Mouse (Mus musculus) frontal cortex, postnatal 25 days (tissue): ENCODE data around the gene Rnf222.

ENCODE experiments used
- DNase-seq, 2 experiments: peaks; one replicate each; pipeline ENCODE4 v3.0.0; 2022; ENCODE audit warnings: low spot score in 2 of 2

Gene Rnf222

DNA sequence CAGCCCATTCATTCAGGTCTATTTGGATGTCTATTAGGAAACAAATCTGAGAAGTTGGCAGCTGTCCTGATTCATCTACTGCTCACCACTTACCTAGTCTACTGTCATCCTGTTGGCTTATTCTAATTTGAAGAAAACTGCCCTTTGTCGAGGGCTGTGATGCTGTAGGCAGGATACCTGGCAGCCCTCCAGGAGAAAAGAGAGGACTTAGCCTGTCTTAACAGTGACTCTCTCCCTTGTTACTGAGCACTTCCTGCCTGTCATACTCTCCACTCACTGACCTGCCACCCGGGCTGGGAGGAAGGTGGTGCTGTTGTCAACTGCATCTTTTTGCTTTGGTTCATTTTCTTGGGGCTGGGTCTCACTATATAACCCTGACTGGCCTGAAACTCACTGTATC lies 2.3 kb downstream of the Rnf222 start:
- no peak for DNase-seq

DNA sequence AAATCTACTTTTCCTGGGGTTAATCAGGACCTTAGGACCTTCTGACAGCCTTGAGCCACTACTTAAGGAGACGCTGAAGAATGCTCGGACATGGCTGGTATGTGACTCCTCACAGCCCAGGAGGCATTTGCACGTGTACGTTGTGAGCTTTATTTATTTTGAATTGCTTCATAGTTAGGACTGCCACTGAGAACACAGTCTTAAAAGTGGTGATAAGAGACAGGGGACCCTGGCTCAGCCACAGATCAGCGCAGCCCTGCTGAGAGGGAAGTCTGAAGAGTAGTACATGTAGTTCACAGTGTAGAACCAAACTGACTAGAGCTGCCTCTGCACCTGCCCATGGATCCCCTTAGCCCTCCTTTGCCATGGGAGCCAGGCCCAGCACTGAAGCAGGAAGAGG lies 3.5 kb downstream of the Rnf222 start:
- DNase-seq: no peak

DNA sequence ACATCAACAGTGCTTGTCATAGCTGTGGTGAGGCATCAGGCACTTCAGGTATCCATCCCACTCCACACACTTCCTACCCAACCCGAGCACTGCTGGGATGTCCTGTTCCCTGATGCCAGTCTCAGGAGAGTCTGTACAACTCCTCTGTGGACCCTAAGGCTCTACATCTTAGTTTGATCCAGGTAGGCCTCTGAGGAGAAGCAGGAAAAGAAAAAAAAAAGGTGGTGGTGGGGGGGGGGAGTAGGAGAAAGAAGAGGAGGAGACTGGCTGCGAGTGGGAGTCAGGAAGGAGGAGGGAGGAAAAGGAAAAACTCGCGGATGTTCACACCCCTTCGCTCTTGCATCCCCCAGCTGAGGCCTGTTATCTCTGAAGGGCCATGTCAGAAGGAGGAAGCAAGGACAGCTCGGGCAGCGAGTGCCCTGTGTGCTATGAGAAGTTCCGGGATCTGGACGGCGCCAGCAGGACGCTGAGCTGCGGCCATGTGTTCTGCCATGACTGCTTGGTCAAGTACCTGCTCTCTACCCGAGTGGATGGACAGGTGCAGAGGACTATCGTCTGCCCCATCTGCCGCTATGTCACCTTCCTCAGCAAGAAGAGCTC lies 4.0 kb downstream of the Rnf222 start:
- no peak for DNase-seq

DNA sequence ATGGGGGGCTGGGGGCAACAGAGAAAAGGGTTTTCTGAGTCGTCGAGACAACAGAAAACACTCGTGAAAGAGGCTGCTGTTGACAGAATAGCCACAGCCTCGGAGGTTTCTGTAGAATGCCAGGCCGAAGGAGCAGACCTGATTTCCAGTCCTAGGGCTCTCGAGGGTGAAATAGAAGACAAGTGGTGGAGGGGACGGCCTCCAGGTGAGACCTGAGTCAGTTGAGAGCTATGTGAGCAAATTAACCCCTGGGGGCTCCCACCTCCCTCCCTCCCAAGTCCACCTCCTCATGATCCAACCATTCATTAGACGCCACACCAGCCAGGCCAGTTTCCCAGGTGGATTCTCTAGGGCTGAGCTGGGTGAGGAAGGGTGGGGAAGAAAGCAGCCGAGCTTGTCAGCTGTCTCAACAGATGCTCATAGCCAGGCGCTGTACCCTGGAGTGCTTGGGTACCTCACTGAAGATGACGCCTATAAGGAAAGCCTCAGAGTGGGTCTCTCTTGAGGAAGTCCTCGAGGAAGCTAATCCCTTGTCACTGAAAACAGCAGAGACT lies 5.6 kb downstream of the Rnf222 start:
- DNase-seq: no peak

DNA sequence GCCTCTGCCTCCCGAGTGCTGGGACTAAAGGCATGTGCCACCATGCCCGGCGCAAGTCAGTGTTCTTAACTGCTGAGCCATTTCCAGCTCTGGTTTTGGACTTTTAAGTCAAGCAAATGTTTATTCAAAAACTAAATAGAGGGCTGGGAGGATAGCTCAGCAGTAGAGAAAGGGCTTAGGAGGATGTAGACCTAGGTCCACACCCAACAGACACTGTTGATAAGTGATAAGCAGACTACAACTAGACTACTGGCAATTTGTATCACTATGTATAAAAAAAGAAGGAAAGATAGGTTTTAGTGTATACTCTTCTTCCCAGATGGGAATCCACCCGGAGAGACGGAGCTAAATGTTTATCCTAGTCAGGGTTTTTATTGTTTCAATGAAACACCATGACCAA lies 7.9 kb downstream of the Rnf222 start:
- no peak for DNase-seq

DNA sequence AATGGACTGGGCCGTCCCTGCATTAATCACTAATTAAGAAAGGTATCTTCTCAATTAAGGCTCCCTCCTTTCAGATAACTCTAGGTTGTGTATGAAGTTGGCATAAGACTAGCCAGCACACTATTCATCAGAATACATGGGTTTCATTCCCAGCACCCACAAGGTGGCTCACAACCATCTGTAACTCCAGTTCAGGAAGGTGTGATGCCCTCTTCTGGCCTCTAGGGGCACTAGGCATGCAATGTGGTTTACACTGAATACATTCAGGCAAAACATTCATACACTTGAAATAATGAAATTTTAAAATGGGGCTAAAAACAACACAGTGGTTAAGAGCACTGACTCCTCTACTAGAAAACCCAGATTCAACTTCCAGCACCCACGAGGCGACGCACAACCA lies 8.8 kb downstream of the Rnf222 start:
- no peak for DNase-seq

DNA sequence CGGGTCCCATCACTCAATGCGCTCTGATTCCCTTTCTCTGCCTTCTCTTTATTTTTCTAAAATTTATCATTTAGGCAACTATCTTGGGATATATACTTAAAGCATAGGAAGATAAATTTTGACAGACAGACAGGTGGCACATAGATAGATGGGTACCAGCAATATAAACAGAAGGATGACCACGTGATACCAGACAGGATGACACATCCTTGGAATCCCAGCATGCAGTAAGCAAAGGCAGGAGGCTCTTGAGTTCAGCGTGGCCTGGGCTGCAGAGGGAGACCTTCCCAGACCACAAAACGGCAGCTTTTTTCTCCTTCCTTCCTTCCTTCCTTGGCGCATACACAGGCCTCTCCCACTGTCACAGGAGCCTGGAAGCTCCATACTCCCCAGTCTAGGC lies 9.5 kb downstream of the Rnf222 start:
- no peak for DNase-seq

DNA sequence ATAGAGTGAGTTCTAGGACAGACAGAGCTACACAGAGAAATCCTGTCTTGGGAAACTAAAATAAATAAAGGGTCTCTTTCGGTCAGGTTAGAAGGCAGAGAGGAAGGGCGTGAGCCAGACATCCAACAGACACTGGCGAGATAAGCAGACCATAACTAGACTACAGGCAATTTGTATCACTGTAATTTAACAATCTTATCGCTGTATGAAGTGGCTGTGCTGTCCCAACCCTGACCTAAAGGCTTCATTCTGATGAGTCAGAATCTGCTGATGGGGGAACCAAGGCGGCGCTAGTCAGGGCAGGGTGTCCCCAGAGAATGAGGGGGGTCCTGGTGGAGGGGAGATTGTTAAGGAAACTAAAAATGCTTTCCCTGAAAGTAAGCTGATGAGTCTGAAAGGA lies 10.4 kb downstream of the Rnf222 start:
- DNase-seq: no peak

DNA sequence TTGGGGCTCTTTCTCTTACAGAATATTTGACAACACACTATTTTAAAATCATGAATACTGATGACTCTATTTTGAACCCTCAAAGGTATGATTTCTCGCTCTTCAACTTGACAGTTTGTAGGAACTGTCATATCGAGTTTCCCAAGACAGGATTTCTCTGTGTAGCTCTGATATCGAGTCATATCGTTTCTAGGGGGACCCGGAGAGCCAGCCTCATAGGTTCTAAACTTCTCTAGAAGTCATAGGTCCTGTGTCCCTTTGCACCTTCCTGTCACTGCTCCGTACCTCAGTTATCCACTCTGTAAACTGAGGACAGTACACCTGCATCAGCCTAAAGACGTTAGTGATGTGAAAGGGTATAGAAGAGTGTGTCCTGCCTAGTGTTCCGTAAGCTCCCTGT lies 11.5 kb downstream of the Rnf222 start:
- no peak for DNase-seq

DNA sequence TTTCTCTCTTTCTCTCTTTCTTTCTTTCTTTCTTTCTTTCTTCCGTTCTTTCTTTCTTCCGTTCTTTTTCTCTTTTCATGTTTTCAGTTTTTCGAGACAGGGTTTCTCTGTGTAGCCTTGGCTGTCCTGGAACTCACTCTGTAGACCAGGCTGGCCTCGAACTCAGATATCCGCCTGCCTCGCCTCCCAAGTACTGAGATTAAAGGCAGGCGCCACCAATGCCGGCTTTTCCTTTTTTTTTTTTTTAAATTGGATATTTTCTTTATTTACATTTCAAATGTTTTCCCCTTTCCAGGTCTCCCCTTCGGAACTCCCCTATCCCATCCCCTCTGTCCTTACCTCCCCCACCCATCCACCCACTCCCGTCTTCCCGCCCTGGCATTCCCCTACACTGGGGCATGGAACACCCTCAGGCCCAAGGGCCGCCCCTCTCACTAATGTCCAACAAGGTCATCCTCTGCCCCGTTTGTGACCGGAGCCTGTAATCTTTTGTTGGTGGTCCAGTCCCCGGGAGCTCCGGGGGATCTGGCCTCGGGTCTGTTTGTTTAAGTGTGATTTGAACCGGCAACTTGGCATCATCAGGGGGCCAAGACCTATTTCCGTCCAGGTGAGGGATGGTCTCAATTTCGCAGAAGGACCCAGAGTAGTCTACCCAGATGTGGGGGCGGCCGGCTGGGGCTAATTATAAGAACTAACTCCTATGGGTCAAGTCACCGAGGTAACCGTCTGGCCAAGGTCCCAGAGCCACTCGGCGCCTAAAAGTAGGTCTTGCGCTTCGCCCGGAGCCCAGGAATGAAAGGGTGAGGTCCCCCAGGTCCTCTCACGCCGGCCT lies 12.4 kb downstream of the Rnf222 start:
- peak in 1 of 2 experiments; percentile 17 for DNase-seq

DNA sequence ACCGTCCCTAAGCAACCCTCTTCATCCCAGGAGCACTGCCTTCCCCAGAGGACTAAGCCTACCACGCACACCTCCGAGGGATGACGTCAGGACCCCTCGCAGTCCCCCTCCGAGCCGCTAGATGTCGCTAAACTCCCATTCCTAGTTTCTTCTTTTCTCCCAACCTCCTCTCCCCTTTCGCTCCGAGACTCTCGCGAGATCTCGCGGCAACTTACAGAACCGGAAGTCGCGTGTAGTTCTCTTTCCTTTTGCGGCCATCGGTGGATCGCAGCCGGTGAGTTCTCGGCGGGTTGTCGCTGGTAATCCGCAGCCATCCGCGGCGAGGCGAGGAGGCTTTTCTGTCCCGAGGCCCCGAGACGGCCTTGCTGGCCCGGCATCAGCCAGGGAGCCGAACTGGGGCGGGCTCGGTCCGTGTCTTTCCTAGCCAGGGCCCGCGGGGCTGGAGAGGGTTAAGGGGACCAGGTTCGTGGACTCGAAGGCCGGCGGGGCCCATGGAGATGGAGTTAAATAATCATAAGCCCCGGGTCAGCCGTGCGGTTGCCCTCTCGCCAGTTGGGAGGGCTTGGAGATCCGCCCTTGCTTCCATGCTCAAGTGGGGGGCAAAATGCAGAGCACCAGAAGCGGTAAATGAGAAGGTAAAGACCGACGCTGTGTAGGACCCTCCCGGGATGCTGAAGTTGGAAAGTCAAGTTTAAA lies 13.1 kb downstream of the Rnf222 start, which contains the start of gene Rpl26:
TSS of gene Rpl26 (plus strand) at position 233 of the 696 bp plus-strand sequence.
- peak; percentile 99 to 100 for DNase-seq

DNA sequence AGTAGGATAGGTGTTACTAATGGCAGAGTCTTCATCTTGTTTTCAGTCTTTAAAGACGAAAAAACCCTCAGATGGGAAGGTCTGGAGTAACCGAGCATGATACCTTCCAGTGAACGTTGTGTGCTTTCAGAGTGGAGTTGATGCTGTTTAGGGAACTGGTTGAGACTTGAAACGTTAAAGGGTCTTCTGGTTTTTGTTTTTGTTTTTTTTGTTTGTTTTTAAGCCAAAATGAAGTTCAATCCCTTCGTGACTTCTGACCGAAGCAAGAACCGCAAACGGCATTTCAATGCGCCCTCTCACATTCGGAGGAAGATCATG lies 13.7 kb downstream of the Rnf222 start:
- DNase-seq: no peak

DNA sequence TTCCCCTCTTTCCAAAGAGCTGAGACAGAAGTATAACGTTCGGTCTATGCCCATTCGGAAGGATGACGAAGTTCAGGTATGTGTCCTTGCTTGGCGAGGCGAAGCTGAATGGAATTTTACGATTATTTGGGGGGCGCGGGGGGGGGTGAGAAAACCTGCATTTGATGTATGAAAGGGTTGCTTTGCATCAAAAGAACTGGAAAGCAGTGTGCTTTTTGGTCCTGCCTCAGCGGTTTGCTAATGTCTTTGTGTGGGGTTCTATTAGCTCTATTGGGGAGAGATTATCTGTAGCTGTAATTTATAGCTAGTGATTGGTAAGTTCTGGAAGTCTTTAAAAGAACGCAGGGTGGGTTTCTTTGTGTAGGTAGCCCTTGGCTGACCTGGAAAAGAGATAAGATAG lies 14.0 kb downstream of the Rnf222 start:
- DNase-seq: no peak

DNA sequence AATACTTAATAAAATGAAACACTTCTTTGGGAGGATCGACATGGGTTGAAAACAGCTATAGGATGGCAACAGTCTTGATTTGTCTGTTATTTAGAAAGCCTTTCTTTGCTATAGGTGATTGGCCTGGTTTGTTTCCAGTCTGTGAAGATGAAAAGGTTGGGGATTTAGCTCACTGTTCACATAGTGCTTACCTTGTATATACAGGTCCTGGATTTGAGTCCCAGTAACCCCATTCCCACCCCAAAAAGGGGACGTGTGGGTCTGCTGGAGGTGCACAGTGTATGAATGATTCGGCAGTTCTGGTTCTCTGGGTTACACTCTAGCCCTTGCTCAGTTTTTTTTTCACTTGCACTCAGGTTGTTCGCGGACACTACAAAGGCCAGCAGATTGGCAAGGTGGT lies 14.5 kb downstream of the Rnf222 start:
- DNase-seq: no peak

DNA sequence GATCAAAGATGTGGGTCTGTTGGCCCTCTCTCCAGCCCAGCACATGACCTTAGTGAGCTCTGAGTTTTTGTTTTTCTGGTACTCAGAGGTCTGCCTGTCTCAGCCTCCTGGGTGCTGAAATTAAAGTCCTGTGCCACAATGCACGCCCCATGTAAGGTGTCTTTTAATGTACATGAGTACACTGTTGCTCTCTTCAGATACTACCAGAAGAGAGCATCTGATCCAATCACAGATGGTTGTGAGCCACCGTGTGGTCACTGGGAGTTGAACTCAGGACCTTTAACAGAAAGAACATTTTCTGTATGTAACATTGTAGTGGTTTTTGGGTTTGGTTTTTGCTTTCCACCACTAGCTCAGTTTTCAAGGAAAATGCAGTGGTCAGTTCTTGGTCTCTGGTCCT lies 15.4 kb downstream of the Rnf222 start:
- DNase-seq: no peak

DNA sequence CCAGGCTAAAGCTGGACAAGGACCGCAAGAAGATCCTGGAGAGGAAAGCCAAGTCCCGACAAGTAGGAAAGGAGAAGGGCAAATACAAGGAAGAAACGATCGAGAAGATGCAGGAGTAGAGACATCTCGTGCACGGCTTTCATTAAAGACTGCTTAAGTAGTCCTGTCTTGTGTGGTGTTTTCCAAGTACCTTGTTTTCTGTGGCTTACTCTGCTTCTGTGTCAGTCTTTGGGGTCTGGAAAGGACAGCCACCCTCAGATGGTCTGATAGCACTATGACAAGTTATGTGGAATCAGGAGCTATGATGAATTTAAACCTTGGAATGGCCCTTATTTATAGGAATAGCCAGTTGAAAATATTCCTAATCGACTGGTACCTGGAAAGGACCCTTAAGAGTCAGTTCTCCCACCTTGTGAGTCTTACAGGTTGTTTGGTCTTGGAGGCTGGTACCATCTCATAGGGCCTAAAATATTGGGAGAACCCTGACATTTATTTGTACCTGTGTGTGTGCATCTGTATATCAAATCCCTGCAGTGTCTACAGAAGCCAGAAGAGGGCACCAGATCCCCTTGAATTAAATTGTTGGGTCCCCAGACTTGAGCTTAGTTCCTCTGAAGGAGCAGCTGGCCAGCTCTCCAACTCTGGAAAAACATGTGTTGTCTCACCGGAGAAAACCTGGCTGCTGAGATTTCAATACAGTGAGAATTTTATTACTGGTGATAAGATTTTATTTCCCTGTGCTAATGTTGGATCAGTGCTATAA lies 16.2 kb downstream of the Rnf222 start:
- peak; percentile 67 to 75 for DNase-seq

DNA sequence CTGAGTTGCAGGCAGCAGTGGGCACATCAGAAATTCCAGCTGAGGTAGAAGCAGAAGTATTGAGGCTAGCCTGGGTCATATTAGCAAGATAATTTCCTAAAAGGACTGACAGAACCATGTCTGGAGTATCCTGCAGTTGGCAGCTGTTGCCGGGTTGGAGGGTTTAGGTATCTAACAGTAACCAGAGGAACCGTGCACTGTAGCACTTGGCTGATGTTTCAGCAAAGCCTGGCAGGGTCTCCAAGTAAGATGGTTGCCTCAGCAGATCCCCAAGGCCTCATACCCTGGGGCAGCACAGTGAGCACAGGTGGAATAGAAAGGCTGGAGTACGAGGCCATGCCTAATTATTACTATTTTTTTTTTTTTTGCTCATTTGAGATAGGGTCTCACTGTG lies 16.8 kb downstream of the Rnf222 start:
- DNase-seq: no peak

DNA sequence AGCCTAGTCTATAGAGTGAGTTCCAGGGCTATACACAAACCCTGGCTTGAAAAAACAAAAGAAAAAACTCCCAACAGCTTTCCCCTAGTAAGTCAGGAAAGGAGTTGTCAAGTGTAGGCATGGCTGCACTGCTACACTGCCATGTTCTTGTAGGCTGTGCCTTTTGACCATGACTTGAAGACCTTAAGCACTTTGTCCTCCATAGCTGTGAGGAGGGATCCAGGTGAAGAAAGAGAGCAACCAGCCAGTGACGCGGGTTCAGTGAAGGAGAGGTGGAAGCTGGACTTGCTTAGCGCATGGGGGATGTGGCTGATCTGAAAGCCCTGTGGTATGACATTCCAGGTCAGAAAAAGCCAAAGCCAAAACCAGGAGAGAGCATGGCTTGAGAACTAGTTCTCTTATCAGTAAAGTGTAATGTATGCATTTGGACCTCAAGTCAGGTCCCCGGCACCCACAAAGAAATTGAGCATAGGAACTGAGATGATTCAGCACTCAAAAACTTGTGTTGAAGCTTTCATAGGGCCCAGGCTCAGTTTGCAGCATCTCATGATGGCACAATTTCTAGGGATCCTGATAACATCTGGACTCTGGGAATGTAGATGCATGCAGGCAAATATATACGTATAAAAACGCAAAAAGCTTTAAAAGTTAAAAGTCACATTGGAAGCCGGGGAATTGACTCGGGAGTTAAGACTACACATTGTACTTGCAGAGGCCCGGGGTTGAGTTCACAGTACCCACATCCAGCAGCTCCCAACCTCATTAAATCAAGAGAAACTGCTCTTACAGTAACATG lies 17.5 kb downstream of the Rnf222 start:
- no peak for DNase-seq

DNA sequence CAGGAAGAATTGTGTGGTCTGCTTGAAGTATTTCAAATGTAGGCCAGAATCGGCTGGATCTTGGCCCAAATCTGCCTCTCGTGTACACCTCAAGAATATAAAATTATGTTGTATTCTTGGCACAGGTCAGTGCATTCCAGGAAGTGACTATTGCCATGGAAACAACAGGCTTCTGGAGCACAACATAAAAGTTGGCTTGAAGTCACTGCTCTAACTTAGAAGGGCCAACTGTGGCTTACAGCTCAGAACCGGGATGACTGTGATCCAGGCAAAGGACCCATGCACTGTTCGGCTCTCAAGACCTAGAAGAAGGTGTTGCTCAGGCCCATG lies 18.1 kb downstream of the Rnf222 start:
- DNase-seq: no peak

DNA sequence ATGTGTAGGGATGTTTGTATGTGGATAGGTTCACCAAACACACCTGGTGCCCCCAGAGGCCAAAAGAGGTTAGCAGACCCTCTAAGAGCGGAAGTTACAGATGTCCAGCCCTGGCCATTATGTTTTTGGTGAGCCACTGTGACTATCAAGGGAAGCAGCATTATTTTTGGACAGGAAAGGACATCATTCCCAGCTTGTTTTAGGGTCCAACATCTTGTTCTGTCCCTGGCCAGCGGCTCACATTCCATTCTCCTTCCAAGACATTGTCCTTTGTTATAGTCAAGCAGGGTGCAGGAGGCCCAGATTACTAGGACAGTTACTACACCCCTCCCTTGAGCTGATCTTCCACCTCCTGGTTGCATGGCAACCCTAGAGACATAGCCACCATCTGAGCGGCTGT lies 18.9 kb downstream of the Rnf222 start:
- no peak for DNase-seq

DNA sequence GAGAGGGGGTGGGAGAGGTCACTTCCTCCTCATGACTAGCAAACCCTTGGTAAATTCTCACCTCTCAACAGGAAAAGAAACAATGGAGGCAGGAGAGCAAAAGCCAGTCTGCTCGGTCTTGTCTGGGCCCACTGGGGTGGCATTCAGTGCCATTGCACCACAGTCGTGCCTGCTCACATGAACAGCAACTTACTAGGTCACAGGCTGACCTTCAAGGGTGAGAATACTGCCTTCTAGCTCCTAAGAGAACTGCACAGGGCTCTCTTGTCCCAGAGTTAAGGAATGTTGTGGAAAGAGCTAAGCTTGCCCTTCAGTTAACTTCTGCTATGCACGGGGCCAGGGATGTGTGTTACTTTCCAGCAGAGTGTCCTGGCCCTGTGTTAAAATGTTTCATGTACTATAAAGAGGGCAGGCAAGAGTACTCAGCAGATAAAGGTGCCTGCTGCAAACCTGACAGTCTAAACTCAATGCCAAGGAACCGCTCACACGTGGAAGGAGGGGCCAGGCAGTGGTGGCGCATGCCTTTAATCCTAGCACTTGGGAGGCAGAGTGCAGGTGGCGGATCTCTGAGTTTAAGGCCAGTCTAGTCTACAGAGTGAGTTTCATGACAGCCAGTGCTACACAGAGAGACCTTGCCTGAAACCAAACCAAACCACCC lies 20.6 kb downstream of the Rnf222 start:
- no peak for DNase-seq
